Mouse (Mus musculus) gastrocnemius, postnatal 4 days (tissue): ENCODE measurements around the gene Cacng2. TPM values are rescaled to one million over a fixed set of nuclear protein-coding genes. Genes with fewer than 3 reads are reported as not detected.

Experiments
- DNase-seq, 2 experiments: peaks; one replicate each; pipeline ENCODE4 v3.0.0; 2021 to 2022; ENCODE audit warnings: low spot score in 2 of 2, mixed read lengths in 2 of 2
- total RNA-seq, 2 experiments: library from RNA; stranded (reverse); gene quantifications; 2 replicates each; pipeline ENCODE4 v1.2.3; 2021

Gene Cacng2
- total RNA-seq, 2 experiments from 2014 or later = 0.05 TPM; not detected in 1

- DNase-seq = no peak
Observed at GRCm38 (mm10) chr15:78082841-78083572, 36.8 kb downstream of the Cacng2 start.

- no peak for DNase-seq
Observed at GRCm38 (mm10) chr15:78082149-78082548, 37.7 kb downstream of the Cacng2 start.

GRCm38 (mm10) chr15:78081384-78081783, 38.4 kb downstream of the Cacng2 start:
- DNase-seq = no peak

GRCm38 (mm10) chr15:78080326-78080725, 39.5 kb downstream of the Cacng2 start:
- no peak for DNase-seq

DNA sequence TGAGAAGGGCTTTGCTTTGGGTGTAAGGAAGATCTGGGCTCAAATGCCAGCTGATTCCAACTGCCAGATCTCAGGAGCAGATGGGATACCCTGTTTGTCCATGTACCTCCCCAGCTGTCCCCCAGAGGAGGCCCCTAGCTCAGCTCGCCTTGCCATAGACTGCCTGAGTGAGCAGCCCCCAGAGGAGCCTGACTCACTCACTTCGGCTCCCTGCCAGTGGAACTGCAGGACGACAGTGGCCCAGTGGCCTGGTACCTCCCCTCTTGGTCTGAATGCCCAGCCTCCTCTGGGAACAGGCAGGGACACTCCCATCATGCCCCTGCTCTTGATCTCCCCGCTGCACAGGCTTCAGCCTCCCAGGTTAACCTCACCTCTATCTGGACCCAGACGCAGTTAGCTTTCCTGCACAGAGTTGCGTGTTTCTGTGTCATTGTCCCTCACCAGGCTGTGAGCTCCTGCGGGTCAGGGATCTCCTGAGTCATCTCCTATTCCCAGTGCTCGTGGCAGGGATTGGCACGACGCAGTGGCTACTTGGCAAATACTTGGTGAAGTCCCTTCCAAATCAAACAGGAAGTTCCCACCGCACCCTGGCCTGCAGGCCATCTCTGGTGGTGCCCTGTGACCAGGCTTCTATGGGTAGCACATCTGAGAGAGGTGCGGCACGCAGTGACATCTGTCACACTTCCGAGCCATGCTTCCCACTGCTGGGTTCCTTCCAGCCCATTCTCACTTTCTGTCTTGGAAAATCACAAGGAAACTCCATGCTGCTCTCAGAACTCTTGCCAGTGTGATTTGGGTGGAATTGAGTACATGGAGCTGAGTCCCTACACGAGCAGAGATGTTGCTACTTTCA, 40.8 kb downstream of the Cacng2 start:
- DNase-seq = no peak

- no peak for DNase-seq
Observed at GRCm38 (mm10) chr15:78078206-78078605, 41.6 kb downstream of the Cacng2 start.

- DNase-seq = no peak
Observed at GRCm38 (mm10) chr15:78075921-78076320, 43.9 kb downstream of the Cacng2 start.

GRCm38 (mm10) chr15:78073109-78073508, 46.7 kb downstream of the Cacng2 start:
- no peak for DNase-seq

DNA sequence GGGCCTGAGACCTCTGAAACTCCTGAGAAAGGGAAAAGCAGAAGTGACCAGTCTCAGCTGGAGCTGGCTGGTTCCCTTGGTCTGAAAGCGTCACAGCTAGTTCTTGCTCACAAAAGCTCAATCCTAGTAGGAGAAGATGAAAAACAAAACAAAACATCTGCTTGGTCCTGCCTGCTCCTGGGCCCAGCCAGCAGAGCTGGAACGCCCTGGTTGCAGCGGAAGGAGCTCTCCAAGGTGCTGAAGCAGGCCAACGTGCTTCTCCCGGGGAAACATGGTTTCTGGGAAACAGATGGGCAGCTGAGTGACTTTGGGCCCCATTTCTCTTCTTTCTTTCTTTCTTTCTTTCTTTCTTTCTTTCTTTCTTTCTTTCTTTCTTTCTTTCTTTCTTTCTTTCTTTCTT, 53.4 kb downstream of the Cacng2 start:
- peak; percentile 54 to 77 for DNase-seq

GRCm38 (mm10) chr15:78065541-78065940, 54.3 kb downstream of the Cacng2 start:
- DNase-seq = no peak

GRCm38 (mm10) chr15:78064340-78064739, 55.5 kb downstream of the Cacng2 start:
- no peak for DNase-seq

DNA sequence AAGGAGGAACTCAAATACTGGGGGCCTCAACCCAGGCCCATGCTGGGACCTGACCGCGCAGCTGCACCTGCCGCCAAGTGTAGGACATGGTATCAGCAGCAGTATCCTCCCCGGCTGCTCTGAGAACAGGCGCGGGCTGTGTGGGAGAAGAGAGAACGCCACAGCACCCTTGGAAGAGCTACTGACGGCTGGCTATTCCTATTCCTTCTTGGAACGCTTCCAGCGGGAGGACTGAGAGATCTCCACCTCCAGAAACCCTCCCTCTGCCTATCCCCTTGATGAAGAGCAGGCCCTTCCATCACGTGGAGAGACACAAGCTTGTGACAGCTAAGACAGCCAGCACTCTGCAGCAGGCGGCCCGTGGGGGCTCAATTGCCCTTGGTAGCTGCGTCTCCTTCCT, 57.4 kb downstream of the Cacng2 start:
- DNase-seq = no peak

DNA sequence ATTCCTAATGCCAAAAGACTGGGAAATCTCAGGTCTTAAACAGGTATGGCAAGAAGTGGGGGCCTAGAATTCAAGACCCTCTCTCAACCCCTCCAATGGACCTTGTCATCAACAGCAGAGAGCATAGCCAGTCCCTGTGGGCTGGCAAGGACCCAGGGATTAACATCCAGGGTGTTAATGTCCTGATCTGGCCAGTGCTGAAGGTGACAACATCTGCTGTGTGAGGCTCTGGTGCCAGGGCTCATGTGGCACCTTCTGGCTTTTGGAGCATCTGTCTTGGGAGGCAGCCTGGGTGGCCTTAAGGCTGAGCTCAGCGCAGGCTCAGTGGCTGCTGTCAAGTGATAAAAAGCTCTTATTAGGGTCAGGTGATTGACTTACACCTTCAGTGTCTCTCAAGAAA, 62.9 kb downstream of the Cacng2 start:
- DNase-seq = no peak

- no peak for DNase-seq
Observed at GRCm38 (mm10) chr15:78050682-78051081, 69.1 kb downstream of the Cacng2 start.

DNA sequence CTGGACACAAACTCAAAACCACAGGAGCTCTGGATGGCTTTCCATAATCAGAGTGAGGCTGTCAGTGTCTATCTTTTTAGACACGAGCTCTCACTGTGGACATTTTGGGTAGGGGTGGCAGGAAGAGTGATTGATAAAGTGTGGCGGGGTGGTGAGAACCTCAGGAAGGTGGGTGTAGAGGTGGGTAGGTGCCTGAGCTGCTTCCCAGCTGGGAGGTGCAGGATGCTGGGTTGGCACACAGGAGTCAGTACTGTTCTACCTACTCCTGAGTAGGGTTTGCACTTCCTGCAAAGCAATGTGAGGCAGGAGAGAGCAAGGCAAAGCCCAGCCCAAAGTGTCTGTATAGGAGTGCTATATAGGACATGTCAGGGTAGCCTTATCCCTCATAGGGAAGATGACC, 69.9 kb downstream of the Cacng2 start:
- no peak for DNase-seq

GRCm38 (mm10) chr15:78045842-78046241, 74.0 kb downstream of the Cacng2 start:
- no peak for DNase-seq

GRCm38 (mm10) chr15:78045314-78045713, 74.5 kb downstream of the Cacng2 start:
- no peak for DNase-seq

- no peak for DNase-seq
Observed at GRCm38 (mm10) chr15:78044826-78045225, 75.0 kb downstream of the Cacng2 start.

- DNase-seq = no peak
Observed at GRCm38 (mm10) chr15:78042706-78043105, 77.1 kb downstream of the Cacng2 start.

- DNase-seq = no peak
Observed at GRCm38 (mm10) chr15:78037626-78038025, 82.2 kb downstream of the Cacng2 start.

- peak in 1 of 2 experiments; percentile 14 for DNase-seq
Observed at GRCm38 (mm10) chr15:78036586-78036985, 83.2 kb downstream of the Cacng2 start.

- no peak for DNase-seq
Observed at GRCm38 (mm10) chr15:78029938-78030337, 89.9 kb downstream of the Cacng2 start.
